Comparison of ENCODE assay signal across 11 mouse cellular contexts in genomic region chr11:3771348-3771747, GRCm38 (mm10).
DNase-seq lines count a peak whose midpoint lies in the region; ATAC-seq and TF ChIP-seq lines count a peak whose summit lies in the region.
"Had no signal": no experiment of that assay in that cellular context is flagged by ENCODE, and none has a peak within 500 bp of the region (broad histone marks: within the 10 kb centered on the region; RNA-seq: fewer than 3 reads in every experiment).

No protein-coding gene starts in this region.

- H3K4me2 ChIP-seq in lung, postnatal 0 days (replicated peaks; ENCODE audit: low read depth, low read length), result no peak overlapping the region
- H3K4me2 ChIP-seq: forebrain, embryonic 13.5 days; intestine, embryonic 15.5 days had no signal

- peaks cover 18% of the 10 kb centered on the region for H3K27me3 ChIP-seq in lung, postnatal 0 days (replicated peaks; ENCODE audit: insufficient read depth, low read length)

- DNase-seq in embryo, embryonic 10 days (ENCODE audit: low spot score), result peak; percentile 25
- no peak for DNase-seq in embryo, embryonic 11 days
- no peak for DNase-seq in lung, postnatal 0 days (ENCODE audit: low spot score)
- no peak for DNase-seq in lung, adult 18-20 months
- peak; percentile 13 for DNase-seq in brain, embryonic 14.5 days (ENCODE audit: low read depth)
- DNase-seq in retina, postnatal 1 day, result peak; percentile 42
- DNase-seq in ovary, postnatal 10 days (ENCODE audit: low spot score), result no peak
- DNase-seq in adrenal gland, postnatal 36 days, result no peak
- DNase-seq: lung, postnatal 4 days had no signal

- 50% methylated on average over 6 of the region's 6 CpGs for WGBS in lung, postnatal 0 days

- no peak overlapping the region for H3K27ac ChIP-seq in lung, postnatal 0 days (ENCODE audit: low read length)
- H3K27ac ChIP-seq: forebrain, embryonic 13.5 days; intestine, embryonic 15.5 days had no signal

- no peak overlapping the region for H3K4me3 ChIP-seq in lung, postnatal 0 days (ENCODE audit: low read depth, low read length)
- H3K4me3 ChIP-seq: forebrain, embryonic 13.5 days; intestine, embryonic 15.5 days had no signal

- no peak for ATAC-seq in lung, postnatal 0 days
- ATAC-seq: forebrain, embryonic 13.5 days; intestine, embryonic 15.5 days had no signal

- TF ChIP-seq POLR2A in brain, embryonic 14.5 days (IDR thresholded peaks at IDR 0.05; ENCODE audit: borderline replicate concordance, extremely low read depth, insufficient read depth, insufficient read length, poor library complexity, severe bottlenecking), result no peak

- no peaks in the 10 kb centered on the region for H3K9me3 ChIP-seq in lung, postnatal 0 days (ENCODE audit: low read length)
- H3K9me3 ChIP-seq: intestine, embryonic 15.5 days had no signal

- H3K36me3 ChIP-seq in lung, postnatal 0 days (ENCODE audit: insufficient read depth, low read length), result no peaks in the 10 kb centered on the region
- H3K36me3 ChIP-seq: intestine, embryonic 15.5 days had no signal

- H3K9ac ChIP-seq in lung, postnatal 0 days (replicated peaks; ENCODE audit: low read depth), result no peak overlapping the region
- H3K9ac ChIP-seq: forebrain, embryonic 13.5 days; intestine, embryonic 15.5 days had no signal

- peak; percentile 46 for TF ChIP-seq CTCF in lung, postnatal 0 days (IDR thresholded peaks at IDR 0.05)
- peak; percentile 53; the same call in 1 of the 2 replicates for TF ChIP-seq CTCF in brain, embryonic 14.5 days (IDR thresholded peaks at IDR 0.05; ENCODE audit: borderline replicate concordance, extremely low read depth, insufficient read depth, insufficient read length)

- TF ChIP-seq EP300 in lung, postnatal 0 days (IDR thresholded peaks at IDR 0.05), result no peak

- H3K4me1 ChIP-seq in lung, postnatal 0 days (ENCODE audit: insufficient read depth, low read depth, low read length), result peaks cover 6% of the 10 kb centered on the region; the same call in 1 of the 2 replicates

Comparison
In these comparisons a context has a peak if more than half of its experiments do, and no peak if none do; other contexts are left out.
1. DNase-seq: peak in embryo, embryonic 10 days (single experiment), brain, embryonic 14.5 days (single experiment) and retina, postnatal 1 day (single experiment); none in embryo, embryonic 11 days (single experiment), lung, postnatal 0 days (single experiment), lung, adult 18-20 months (0 of 2), ovary, postnatal 10 days (single experiment) and adrenal gland, postnatal 36 days (0 of 2).